Mouse (Mus musculus) hindbrain, embryonic 15.5 days (tissue): Measurements from ENCODE around the gene Abhd17b. TPM values are rescaled to one million over a fixed set of nuclear protein-coding genes. Genes with fewer than 3 reads are reported as not detected.

ENCODE experiments used
- polyA plus RNA-seq: library from polyadenylated mRNA; unstranded; fragments of >200 nt; fragmentation: Nextera tagmentation; extraction: Ambion mirVana; gene quantifications from 2 replicates; pipeline ENCODE4 v1.2.1, GENCODE M21; 2015

Abhd17b gene
- polyA plus RNA-seq, 1 experiment from 2014 or later, result 38.8 TPM

Other genes with a start within 250 kb of the Abhd17b start
- 0.31 and 0.39 TPM in 2 replicates for gene Gda, start 179.7 kb upstream of the Abhd17b start, polyA plus RNA-seq
- 54.5 and 56.0 TPM in 2 replicates for gene 1110059E24Rik, start 209 bp upstream of the Abhd17b start, polyA plus RNA-seq
- gene Cemip2, start 125.2 kb downstream of the Abhd17b start, polyA plus RNA-seq, result 24.0 and 31.0 TPM in 2 replicates